Mouse (Mus musculus) liver (tissue): ENCODE results near the gene Nol4l.

ENCODE experiments used
- DNase-seq: peaks from one replicate; pipeline ENCODE4 v3.0.0-alpha.2; 2020; ENCODE audit warnings: mixed read lengths

Nol4l gene

DNA sequence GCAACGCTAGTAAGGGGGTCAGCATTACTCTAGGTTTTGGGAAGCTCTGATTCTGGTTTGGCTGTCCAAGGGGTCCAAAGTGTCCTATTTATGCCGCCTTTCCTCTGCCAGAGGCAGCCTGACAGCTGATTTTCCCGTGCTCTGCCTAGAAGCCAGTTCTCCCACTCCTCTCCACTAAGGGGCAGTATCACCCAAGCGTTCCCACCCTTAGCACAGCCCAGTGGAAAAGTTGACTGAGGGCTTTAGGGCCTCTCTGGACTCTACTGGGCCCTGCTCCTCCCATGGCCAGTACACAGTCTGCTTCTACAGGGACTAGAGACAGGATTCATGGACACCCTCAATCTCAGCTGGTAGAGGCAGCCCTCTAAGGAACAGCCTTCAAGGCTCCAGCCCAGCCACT lies 51.2 kb downstream of the Nol4l start:
- DNase-seq, result peak; percentile 80

- no peak for DNase-seq
Measured at GRCm38 (mm10) chr2:153475114-153476112, 54.4 kb downstream of the Nol4l start.

- DNase-seq, result no peak
Measured at GRCm38 (mm10) chr2:153470983-153471382, 58.8 kb downstream of the Nol4l start.

DNA sequence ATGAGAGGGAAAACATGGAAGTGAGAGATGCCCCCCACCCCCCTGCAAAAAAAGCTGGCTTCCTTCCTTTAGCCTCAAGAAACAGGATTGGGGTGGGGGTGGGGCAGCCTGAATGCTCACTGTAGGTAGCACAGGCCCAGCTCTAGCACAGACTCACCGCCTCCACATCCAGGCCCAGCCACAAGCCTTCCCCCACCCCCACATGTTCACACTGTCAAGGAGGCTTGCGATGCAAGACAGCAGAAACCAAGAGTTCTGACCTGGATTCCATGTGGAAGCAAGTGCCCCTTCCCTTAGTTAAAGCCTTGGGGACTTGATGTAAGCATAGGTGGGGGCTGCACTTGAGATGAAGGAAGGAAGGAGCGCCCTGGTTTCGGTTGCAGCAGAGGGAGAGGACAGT lies 60.0 kb downstream of the Nol4l start:
- no peak for DNase-seq

DNA sequence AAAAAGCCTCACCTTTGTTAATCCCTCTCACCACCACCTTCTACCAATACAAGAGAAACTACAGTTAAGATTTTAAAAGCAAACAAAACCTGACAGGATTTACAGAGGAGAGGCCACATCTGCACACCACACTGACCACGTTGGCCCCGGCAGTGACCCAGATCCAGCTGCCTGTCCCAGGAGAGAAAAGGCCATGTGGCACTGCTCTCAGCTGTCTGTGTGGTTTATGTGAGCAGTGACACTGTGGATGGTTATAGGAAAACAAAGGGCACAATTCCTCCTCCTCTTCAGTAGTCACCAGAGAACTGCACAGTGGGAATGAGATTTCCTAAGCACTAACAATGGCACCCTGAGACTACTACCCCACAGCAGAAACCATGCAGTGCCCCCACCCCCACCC lies 60.5 kb downstream of the Nol4l start:
- no peak for DNase-seq

DNA sequence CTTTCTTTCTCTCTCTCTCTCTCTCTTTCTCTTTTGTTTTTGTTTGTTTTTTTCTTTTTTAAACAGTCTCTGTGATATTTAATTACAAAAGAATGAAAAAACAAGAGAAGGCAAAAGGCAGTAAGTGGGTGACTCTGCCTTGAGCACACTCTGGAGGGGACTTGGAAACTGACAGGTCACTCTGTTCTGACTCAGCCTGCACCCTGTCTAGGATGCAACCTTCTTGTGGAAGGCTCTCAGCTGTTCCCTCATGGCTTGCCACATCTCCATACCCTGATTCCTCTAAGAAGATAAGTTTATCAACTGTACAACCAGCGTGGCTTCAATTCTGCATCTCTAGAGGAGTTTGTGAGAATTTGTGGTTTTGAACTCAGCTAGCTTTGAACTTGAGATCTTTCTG lies 62.4 kb downstream of the Nol4l start:
- DNase-seq, result no peak

DNA sequence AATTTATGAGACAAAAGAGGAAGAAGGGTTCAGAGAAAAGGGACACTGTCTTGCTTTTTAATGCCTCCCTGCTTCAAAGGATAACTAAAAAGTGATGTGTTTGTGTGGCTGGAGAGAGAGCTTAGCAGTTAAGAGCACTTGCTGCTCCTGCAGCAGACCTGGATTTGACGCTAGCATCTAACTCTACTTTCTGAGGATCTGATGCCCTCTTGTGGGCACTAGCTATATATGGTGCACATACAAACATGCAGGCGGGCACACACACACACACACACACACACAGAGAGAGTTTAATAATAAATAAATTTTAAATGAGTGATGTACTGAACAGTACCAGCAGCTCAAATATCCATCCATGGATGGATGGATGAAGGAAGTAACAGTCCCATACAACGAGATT lies 66.5 kb downstream of the Nol4l start:
- no peak for DNase-seq

- no peak for DNase-seq
Measured at GRCm38 (mm10) chr2:153458022-153458441, 71.7 kb downstream of the Nol4l start.

- DNase-seq, result no peak
Measured at GRCm38 (mm10) chr2:153457467-153457866, 72.3 kb downstream of the Nol4l start.

GRCm38 (mm10) chr2:153454841-153455506 lies 74.8 kb downstream of the Nol4l start:
- peak; percentile 86 for DNase-seq

DNA sequence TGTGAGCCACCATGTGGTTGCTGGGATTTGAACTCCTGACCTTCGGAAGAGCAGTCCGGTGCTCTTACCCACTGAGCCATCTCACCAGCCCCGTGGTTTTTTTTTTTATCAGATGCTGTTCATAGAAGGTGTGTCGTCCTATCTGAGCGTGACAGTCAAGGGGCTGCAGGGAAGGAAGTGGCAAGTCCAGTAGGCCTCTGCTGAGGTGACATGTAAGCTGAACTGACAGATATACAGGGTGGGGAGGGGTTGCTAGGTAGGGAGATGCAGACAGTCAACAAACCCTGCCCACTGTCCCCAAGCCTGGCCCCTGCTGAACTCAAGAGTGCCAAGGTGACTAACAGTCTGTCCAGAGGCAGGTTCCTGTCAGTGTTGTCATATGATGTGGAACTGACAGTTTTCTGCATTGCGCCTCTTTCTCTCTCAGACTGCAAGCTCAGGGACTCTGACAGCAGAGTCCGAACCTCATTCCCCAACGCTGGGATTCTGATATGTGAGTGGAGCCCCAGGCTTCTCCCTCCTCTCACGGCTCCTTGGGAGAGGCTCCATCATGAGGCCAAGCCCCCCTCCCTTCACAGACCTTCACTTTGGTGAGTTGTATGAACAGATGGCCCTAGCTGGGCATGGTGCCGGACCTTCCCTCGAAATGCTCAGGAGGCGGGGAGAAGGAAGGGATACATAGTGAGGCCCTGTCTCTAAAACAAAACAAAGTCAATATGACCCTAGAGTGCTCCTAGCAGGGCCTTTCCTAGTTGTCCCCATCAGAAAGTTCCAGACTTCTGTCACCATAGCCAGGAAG lies 75.6 kb downstream of the Nol4l start:
- DNase-seq, result peak; percentile 80

GRCm38 (mm10) chr2:153448519-153448918 lies 81.3 kb downstream of the Nol4l start:
- DNase-seq, result no peak

DNA sequence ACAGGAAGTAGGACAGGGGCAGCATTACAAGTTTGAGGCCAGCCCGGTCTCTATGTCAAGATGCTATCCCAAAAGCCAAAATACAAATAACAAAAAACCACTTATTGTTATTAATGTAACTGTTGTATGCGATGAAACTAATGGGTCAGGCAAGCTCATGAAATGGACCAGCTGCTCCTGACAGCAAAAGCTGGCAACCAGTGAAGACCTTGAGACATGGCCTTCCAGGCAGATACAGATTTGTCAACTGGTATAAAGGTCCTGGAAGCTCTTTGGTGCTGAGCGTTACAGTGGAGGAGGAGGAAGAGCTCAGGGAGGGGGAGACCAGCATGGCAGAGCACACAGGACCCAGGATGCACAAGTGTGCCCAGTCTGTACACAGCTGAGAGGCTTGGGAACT lies 82.1 kb downstream of the Nol4l start:
- no peak for DNase-seq

GRCm38 (mm10) chr2:153446476-153446875 lies 83.3 kb downstream of the Nol4l start:
- DNase-seq, result no peak

DNA sequence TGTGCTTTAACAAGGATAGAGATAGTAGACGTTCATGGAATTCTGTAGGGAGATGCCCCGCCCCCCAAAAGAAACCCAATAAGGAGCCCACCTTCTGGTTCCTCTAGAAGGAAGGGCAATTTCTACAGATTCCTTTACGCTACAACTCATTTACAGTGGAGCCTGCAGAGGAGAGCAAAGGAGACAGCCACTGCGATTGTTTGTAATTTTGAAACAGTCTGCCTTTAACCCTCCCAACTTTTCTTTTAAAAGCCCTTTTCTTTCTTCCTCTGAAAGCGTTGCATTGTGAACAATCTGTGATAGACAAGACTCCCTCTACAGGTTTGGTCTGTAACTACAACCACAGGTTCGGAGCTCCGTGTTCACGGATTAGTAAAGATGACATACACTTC lies 83.8 kb downstream of the Nol4l start:
- DNase-seq, result peak; percentile 43

DNA sequence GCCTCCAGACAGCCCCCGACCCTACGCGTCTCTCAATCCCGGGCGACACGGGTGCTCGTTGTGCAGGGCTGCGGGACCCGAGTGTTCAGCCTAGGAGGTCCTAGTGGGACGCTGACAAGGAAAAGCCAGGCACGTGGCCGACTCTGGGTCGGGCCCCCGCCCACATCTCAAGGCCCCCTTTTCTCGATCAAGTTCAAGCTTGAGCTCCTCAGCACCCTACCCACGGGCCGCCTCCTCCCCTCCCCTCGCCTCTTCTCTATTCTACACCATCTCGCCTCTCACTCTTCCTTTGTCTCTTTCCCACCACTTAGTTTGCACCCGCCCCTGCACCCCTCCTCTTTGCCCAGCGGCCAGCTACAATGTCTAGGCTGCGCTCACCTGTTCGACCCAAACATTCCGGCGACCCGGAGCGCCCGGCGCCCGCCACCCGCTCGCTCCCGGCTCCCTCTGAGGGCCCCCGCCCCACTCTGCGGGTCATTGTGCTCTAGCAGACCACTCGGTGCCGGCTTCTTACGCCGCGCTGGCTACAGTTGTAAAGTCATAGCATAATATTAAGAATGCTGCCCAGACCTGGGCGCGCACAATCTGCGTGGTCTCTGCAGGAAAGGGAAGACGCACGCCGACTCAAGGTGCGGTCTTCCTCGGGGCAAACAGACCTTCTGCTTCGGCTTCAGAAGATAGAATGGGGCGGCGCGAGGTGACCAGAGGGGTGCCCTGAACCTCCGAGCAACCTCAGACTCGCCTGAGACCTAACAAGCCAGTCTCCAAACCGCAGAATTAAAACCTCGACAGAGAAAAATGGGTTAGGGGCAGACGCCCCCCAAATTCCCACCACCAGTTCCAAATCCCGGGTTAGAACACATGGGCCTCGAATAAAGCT lies 84.4 kb downstream of the Nol4l start:
- DNase-seq, result no peak

DNA sequence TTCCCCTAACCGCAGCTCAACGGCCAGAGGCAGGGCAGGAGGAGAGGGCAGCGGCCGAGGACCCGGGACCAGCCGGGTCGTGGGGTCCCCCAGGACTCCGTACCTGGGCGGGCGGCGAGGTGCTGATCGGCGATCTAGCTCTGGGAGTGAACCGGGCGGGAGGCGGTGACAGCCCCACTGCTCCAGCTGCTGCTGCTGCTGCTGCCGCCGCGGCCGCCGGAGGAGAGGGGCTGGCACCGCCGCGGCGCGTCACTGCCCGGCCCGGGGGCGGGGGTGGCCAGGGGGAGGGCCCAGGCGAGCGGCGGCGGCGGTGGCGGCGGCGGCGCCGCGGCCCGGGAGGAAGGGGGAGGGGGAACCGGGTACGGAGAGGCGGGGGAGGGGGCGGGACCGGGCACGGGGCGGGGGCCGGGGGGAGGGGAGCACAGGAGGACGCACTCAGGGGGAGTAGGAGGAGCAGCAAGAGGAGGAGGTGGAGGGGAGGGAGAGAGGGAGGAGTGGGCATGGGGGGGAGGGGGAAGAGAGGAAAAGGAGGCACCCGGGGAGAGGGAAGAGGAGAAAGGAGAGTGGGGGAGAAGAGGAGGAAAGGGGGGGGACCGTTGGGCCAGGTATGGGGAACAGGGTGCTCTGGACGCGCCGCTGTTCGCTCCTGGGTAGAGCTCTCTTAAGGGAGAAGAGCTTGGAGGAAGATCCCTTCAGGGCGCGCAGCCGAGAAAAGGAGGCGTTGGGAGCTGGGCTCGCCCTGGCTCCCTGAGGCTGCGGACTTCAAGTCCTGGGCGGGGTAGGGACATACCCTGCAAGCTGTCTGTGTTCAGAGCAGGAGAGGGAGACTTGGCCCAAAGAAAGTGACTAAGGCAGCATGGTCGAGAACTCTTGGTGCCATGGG lies 85.3 kb downstream of the Nol4l start:
- peak; percentile 75 for DNase-seq

DNA sequence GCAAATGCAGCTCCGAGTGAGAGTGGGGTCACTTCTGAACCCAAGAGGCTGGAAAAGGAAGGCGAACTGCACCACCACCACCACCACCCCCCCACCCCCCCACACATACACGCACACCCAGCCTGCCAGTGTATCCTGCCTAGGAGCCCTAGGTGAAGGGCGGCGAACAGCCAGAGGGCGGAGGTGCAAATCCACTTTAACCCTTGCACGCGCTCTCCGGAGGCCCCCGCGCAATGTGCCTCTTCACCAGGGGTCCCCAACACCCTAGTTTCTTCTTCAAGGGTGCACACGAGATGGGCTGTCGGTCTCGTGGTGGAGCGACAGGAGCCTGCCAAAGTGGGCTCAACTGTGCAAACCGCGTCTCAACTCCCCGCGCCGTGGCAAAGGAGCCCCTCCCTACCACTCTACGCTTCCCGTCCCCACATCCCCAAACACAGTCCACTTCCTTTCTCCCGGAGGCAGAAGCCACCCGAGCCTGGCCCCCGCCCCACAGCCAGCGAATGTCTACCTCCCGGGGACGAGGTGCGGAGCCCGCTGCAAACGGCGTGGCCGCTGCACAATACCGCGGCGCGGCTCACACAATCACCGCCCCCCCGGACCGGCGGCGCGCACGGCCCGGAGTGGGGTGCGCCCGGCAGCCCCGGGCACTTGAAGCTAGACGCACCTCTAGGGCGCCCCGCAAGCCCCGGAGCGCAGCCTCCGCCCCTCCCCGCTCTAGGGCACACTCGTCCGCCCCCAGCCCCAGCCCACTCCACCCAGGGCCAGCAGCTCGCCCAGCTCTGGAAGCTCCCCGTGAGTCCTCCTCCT lies 86.1 kb downstream of the Nol4l start:
- peak; percentile 37 for DNase-seq

DNA sequence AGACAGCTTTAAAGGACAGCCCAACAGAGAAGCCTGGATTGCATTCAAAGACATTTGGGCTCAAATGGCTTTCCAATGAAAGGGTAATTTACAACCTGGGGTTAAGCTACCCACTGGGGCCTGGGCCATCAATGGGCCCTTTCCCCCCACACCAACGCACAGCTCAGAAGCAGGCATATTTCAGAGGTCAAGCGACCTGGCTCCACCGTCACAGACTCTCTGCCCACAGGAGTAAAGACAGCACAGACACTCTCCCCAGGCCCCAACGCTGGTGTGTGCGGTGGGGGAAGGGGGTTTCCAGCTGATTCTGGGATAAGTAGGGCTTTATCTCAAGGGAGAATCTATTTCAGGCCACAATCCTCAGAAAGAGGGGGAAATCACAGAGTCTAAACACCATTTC lies 87.1 kb downstream of the Nol4l start:
- DNase-seq, result no peak

- DNase-seq, result no peak
Measured at GRCm38 (mm10) chr2:153441228-153441627, 88.5 kb downstream of the Nol4l start.
